Mouse (Mus musculus) kidney, postnatal 4 days (tissue): Measurements from ENCODE around the gene Plekho1.
"Not testable (repeated sequence)": the region's sequence is repeated elsewhere in the genome, so short reads cannot be mapped to it uniquely, and the experiment has no call there.

ENCODE experiments used
- DNase-seq, 2 experiments: peaks; one replicate each; pipeline ENCODE4 v3.0.0; 2021; ENCODE audit warnings: mixed read lengths in 2 of 2

The Plekho1 gene

DNA sequence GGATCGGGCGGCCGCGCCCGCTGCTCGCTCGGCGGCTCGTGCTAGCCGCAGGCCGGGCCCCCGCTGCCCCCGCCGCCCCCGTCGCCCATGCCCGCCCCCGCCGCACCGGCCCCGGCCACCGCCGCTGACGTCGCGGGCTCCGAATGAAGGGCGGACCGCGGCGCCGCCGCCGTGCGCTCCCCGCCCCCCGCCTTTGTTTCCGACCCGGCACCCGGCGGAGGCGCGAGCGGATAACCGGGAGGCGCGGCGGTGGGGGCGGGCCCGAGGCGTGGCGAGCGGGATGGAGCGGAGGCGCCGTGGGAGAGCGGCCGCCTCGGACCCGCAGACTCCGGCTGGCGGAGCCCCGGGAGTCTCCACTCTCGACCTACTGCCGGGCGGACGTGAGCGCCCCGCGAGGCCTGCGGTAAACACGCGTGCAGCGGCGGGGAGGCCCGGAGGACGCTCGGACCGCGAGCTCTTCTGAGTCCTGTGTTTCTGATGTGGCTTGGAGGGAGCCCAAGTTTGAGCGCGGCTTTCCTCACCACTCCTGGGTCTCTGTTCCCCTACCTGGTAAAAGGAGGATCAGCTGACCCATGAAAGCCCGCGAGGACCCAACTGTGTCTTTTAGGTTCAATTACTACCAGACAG lies at the start of gene Plekho1:
Plekho1 (minus strand) TSS at position 200 of the 627 bp plus-strand sequence.
- DNase-seq = peak; percentile 76 to 83

DNA sequence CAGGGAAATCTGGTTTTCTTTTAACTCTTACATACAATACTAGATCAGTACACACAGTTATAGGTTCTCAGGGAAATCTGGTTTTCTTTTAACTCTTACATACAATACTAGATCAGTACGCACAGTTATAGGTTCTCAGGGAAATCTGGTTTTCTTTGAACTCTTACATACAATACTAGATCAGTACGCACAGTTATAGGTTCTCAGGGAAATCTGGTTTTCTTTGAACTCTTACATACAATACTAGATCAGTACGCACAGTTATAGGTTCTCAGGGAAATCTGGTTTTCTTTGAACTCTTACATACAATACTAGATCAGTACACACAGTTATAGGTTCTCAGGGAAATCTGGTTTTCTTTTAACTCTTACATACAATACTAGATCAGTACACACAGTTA lies 48.8 kb upstream of the Plekho1 start:
- DNase-seq = not testable (repeated sequence)

DNA sequence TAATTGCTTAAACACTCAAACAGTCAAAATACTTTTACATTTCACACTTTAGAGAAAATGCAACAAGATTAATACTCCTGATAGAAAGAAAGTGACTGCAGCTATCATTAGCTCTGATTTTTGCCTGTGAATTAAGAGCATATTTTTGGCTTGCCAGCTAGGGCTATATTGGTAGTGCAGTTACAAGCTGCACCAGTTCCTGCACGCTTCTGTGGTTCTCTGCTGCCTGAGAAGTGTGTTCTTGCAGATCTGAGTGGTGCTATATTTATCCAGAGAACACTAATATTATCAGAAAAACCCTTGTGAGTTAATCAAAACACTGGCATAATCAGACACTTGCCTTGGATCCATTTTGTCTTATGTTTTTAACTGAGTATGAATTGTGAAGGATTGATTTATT lies 47.3 kb upstream of the Plekho1 start:
- DNase-seq = no peak

DNA sequence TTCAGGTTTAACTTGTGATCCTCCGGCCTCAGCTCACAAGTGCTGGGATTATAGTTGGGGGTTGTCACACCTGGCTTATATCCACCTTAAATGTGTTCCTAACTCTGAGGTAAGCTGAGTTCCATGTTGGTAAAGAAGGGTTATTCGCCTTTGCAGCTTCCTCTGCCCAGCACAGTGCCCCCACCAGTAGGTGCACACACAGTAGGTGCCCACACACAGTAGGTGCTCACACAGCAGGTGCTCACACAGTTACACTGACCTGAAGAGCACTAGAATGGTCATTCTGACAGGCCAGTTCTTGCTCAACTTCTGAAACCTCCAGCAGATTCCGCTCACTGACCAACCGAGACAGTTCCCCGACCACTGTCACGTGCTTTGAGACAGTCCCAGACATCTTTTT lies 45.3 kb upstream of the Plekho1 start:
- DNase-seq = no peak

DNA sequence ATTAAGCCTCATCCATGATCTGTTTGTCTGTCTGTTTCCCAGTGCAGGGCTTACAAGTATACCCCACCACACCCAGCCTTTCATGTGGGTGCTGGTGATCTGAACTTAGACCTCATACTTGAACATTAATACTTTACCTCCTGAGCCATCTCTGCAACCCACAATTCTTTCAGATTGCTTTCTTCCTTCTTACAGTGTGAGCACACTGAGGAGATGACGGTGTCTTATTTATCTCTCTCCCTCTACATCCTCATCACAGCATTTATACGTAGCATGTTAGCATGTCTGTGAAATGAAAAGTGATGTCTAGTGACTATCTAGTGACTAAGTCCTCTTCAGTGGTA lies 44.8 kb upstream of the Plekho1 start:
- DNase-seq = no peak

DNA sequence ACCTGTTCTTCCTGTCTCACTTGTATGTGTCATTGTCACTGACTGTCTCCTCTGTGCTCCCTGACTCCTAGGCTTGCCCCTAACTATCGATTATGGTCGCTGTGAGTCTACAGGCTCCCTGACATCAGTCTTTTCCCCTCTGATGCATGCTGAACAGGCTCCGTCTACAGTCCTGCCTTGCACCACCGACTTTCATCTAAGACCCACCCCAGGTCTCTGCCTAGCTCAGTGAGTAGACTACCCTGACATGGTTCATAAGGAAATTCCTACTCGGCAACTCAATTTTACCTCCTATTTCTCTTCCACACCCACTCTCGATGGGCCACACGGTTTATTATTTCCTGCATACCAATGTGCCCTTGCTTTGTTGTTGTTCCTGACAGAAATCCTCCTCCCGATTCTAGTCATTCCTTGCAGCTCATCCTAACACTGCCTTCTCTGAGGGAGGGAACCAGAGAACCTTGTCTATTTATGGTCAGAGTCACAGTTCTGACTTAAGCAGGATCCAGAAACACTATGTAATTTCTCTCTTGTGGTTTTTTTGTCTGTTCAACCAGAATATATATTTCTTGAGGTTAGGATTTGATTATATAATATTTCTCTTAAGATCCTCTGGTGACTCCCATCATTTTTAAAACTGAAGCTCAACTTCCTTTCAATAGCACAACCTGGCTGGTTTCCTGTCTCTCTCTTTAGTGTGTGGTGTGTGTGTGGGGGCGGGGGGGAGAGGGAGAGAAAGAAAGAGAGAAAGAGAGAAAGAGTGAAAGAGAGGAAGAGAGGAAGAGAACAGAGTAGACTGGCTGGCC lies 44.3 kb upstream of the Plekho1 start:
- DNase-seq = peak in 1 of 2 experiments; percentile 16

DNA sequence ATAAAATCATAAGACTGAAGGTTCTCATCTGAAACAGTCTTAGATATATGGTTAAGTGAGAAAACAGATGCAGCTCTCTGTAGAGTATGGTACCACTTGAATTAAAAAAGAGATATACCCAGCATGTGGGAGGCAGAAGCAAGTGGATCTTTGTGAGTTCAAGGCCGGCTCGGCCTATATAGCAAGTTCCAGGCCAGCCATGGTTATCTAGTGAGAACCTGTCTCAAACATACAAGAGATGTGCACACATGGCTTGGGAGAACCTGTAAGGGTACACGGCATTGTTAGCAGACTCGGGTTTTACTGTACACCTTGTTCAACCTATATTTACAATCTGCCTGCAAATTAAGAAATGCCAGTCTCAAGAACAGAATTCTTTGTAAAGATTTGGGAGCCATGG lies 43.0 kb upstream of the Plekho1 start:
- no peak for DNase-seq

DNA sequence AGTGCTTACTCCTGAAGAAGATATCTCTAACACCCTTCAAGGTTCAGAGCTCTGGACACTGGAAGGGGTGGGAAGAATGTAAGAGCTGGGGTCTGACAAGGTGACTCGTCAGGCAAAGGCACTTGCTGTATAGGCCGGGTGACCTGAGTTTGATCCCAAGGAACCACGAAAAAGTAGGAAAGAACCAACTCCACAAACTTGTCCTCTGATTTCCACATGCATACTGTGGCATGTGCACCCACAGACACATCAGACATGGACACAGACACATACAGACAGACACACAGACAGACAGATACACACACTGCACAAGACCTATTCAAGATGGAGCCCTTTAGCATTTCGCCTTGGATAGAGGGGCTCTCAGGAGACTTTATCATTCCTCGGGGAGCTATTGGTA lies 42.4 kb upstream of the Plekho1 start:
- no peak for DNase-seq

DNA sequence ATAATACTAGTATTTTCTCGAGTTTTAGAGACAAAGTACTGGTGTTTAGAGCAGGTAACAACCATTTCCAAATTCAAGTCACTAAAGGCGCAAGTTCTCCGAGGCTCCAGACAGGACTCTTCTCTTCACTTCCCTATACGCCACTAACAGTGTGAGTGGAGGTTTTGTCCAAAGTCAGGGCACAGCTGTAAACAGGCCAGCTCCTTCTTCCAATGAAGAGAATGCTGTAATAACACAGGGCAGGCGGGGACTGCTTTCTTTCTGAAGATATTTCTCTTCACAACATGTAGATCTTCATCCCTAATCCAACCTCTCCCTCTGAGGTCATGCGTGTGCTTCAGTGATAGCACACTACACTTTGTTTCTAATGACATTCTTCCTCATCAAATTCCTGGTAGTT lies 41.0 kb upstream of the Plekho1 start:
- DNase-seq = no peak

DNA sequence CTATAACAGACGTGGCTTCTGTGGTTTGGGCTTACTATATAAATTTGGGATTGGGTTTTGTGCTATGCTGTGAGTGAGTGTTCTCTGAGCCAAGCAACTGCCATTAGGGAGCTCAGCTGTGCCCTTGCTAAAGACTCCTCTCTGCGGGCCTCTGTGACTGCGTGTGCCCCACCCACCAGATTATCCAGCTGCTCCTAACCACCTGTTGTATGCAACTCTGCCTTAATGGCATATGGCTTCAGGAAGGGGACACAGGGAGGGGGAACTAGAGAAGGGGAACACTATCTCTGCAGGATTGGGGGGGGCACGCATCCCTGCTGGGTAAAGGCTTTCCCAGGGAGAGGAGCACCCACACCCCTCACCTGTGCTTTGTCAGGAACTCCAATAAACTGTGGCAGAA lies 37.2 kb upstream of the Plekho1 start:
- no peak for DNase-seq

DNA sequence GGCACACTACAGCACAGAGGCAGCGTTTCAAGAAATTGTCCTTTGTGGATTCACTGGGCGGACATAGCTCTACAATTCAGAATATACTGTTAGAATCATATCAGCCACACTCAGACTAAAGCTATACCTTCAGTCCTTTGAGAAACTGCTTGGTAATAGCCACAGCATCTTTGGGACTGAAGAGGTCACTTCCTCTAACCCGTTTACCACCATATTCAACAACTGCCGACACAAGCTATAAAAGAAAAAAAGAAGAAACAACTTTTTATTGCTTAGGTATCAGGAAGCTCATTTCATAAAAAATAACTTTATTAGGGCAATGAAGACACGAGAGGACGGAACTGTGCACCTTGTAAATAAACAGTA lies 36.8 kb upstream of the Plekho1 start:
- no peak for DNase-seq

DNA sequence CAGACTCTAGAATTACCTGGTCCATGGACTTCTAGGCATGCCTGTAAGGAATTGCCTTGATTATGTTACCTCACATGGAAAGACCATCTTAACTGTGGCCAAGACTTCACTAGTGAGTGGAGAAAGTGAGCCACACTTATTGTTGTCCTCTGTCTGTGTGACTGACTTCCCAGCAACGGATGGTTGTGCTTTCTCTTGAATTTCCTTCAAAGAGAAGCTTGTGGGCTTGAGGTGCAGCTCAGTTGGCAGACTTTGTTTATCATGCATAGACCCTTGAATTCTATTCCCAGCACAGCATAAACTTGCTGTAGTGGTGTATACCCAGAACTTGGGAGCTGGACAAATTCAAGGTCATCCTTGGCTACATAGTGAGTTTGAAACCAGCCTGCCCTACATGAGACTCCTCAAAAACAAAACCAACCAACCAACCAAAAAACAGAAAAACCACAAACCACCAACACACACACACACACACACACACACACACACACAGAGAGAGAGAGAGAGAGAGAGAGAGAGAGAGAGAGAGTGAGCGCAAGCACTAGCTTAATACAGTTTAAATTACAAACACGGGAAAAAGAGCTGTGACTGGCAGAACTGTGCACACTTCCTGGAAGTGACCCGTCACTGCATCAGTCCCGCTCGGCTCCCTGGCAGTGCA lies 36.3 kb upstream of the Plekho1 start:
- no peak for DNase-seq

DNA sequence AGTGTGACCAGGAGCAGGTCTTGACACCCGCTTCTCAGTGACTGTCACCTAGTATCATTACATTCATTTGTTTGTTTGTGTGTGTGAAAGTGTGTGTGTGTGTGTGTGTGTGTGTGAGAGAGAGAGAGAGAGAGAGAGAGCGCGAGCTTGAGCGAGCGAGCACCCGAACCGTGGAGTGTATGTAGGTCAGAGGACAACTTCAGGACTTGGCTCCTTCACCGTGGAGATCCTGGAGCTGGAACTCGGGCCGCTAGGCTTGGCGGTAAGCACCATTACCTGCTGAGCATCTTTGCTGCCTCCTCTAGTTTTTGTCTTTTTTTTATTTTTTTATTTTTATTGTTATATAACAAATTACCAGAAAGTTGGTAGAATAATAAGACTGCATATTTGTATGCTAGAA lies 34.0 kb upstream of the Plekho1 start:
- DNase-seq = peak in 1 of 2 experiments; percentile 17

DNA sequence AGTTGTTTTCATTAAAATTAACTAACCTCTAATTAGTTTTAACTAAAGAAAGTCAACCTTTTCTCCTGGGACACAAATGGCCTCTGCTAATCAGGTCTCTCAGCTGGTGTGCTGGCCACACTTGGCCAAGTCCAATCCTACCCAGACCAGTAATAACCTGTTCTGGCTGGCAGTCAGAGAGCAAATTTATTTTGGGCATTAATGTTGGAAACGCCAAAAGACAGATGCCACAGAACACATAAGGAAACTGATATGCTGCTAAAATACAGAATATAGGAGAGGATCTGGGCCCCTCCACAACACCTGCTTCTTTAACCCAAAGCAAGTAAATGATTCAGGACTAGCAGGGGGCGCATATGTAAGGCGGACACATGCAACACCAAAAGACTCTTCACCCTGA lies 33.5 kb upstream of the Plekho1 start:
- DNase-seq = peak in 1 of 2 experiments; percentile 27

DNA sequence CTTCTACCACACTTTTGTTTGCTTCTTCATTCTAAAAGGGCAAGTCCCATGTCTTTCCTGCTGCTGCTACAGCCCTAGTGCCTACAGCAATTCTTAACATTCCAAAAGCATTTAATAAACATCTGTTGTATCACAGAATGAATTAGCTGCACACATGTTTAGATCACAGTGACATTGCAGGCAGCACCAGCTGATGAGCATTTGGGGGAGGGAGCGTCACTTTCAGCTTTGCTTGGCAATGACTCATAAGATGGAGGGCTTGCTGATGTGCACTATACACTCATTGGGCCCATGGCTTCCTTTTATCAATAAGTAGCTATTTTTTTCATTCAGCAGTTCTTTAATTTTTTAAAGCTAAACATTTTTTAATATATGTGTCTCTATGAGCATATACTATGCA lies 32.1 kb upstream of the Plekho1 start:
- peak in 1 of 2 experiments; percentile 26 for DNase-seq

DNA sequence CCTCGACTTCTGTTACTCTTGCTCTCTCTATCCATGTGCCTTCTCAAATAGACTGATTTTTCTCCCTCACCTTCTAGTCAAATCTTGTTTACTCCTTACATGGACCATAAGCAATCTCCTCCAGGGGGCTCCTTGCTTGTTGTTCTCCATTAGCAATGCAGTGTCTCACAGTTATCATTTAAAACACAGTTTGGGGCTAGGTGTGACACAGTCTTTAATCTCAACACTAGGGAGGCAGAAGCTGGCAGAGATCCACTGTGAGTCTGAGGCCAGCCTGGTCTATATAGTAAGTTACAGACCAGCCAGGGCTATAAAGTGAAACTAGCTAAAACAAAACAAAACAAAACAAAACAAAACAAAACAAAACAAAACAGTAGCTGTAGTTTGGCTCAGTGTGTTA lies 31.3 kb upstream of the Plekho1 start:
- no peak for DNase-seq

DNA sequence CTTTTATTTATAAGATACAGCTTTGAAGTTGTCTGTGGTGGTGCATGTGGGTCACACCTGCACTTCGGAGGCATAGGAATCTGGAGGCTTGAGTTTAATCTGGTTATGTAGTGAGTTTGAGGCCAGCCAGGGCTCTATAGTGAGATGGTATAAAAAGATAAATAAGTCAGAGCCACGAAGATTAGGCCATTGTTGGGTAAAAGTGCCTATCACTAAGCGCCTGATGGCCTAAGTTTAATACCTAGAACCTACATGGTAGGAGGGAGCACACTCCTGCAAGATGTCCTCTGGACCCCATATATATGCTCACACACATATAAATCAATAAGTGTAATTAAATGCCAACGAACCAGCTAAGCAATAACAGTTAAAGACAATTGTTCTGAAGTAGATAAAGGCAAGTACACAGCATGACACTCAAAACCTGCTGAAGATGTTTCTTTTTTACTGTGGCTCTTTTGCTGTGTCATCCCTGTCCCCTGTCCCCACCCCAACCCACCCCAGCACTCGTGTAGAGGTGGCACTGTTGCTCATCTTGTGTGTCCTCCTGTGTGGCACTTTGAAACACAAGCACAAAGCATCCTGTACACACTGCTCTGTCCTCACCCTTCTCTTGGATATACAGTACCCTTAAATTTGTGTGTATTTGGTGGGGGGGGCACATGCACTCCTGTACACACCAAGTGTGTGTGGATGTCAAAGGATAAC lies 25.8 kb upstream of the Plekho1 start:
- no peak for DNase-seq

DNA sequence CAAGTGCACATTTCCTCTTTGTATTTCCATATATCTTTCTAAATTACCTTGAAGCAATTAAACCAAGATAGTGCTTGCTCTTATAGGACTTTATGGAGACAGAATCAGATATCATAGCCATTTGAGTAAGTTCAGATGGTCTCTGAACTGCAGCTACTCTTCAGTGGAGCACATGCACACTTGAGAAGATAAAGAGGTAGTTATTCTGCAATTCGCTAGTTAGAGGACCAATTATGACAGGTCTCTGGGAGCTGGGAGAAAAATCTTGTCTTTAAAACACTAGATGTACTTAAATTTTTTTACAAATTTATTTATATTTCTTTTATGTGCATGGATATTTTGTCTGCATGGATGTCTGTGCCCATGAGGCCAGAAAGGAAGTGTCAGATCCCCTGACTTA lies 24.9 kb upstream of the Plekho1 start:
- DNase-seq = no peak

DNA sequence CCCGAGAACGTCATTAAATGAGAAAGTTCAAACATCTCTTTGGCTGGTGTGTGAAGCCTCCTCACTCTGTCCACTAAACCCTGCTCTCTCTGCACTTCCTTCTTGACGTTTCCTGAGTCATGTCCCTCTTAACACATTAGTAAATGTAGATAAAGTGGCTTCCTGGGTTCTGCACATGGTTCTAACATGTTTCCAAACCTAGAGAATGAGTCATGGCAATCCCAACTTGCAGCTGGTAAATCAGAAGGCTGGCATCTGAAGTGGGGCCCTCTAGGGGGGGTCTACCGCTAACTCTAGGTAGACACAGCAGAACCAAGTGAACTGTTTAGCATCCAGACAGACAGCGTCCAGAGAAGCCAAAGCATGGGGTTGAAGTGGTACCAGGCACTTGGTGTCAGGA lies 21.7 kb upstream of the Plekho1 start:
- no peak for DNase-seq

DNA sequence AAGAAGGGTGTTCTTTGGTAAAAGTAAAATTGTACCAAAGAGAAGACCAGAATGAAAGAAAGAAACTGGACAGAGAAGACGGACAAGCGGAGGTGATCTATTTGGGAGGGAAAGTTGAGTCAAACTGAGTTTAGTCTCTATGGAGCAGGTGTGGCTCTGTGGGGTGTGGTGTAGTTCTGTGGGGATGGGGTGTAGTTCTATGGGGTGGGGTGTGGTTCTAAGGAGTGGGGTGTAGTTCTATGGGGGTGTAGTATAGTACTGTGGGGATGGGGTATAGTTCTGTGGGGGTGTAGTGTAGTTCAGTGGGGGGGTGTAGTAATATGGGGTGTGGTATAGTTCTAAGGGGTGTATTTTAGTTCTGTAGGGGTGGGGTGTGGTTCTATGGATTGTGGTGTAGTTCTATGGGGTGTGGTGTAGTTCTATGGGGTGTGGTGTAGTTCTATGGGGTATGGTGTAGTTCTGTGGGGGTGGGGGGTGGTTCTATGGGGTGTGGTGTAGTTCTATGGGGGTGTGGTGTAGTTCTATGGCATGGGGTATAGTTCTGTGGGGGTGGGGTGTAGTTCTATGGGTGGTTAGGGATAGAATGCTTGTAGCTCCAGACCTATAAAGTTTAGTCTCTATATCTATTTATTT lies 20.6 kb upstream of the Plekho1 start:
- DNase-seq = no peak

DNA sequence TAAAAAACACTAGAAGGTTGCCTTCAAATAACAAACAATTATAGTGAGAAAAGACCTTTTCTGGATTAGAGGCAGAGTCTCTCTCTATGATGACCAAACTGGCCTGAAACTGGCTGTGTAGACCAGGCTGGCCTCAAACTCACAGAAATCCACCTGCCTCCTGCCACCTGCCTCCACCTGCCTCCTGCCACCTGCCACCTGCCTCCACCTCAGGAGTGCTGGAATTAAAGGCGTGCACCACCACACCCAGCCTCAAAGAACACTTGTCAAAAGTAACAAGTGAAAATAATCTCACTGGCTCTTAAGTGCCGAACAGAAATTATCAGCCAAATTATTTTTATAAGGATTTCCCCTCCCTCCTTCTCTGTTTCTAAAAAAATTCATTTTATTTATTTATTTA lies 19.9 kb upstream of the Plekho1 start:
- DNase-seq = no peak

DNA sequence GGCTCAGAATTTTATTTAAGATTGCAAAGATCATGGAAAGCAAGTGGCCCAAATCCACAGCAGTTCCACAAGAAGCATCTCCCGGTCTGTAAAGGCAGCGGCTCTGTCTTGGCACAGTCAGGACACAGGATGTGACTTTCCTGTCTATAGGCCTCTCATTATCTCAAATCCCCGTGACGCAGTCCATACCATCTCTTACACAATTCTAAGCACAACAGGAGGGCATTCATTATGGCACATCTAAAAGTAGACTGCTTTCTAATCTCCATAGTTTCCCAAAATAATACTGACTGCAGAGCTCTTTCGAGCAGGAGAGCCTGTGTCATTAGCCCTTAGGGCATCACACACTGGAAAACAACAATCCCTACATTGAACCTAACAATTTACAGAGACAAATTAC lies 17.0 kb upstream of the Plekho1 start:
- no peak for DNase-seq

DNA sequence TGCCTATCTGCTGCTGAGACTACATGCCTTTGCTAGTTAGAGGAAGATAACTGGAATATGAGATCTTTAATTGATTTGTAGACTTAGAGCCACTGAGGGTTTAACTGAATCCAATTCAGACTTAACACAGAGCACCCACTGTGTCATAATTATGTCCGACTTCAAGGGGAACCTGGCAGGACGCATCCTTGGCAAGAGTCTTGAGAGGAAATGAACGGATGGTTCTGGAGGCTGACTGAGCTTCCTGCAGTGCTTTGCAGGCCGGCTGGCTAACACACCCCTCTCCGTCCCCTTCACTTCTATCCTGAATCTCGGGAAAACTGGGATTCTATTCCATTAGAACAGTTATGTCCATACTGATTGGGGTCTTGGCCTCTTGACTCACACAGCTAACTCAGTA lies 12.7 kb upstream of the Plekho1 start:
- DNase-seq = no peak
